Mouse (Mus musculus): ENCODE results near the gene Rxra. TPM values are rescaled to one million over a fixed set of nuclear protein-coding genes. Genes with fewer than 3 reads are reported as not detected.

The Rxra gene
- polyA plus RNA-seq (2015; fragmentation: Nextera tagmentation; extraction: Ambion mirVana) = 9.6 and 10.4 TPM in 2 replicates

GRCm38 (mm10) chr2:27676106-27676477 lies at the start of gene Rxra:
Rxra (plus strand) TSS chr2:27676440.
- Histone ChIP-seq H3K9ac (peak within 1 kb of the TSS; percentile 95), H3K36me3 (no peaks in the 10 kb centered on the region), H3K27me3 (peaks cover 28% of the 10 kb centered on the region), H3K27ac (peak within 1 kb of the TSS; percentile 97), H3K4me2 (peak within 1 kb of the TSS; percentile 91), H3K9me3 (replicated peaks) (no peaks in the 10 kb centered on the region), H3K4me1 (peaks cover 66% of the 10 kb centered on the region), H3K4me3 (replicated peaks) (peak within 1 kb of the TSS; percentile 91)
- ATAC-seq (replicated peaks; ENCODE audit: low FRiP score) = peak; percentile 63
- WGBS = 1% methylated on average over 16 of the region's 16 CpGs

- ATAC-seq (replicated peaks; ENCODE audit: low FRiP score) = no peak
- H3K9me3 ChIP-seq (replicated peaks) = no peaks in the 10 kb centered on the region
- H3K4me2 ChIP-seq = no peak overlapping the region
- WGBS = 36% methylated on average over 1 of the region's 1 CpGs
- no peak overlapping the region for H3K9ac ChIP-seq
- H3K4me1 ChIP-seq = peaks cover 12% of the 10 kb centered on the region; the same call in 1 of the 2 replicates
- H3K36me3 ChIP-seq = no peaks in the 10 kb centered on the region
- no peak overlapping the region for H3K4me3 ChIP-seq (replicated peaks)
- H3K27ac ChIP-seq = no peak overlapping the region
- no peaks in the 10 kb centered on the region for H3K27me3 ChIP-seq
These were observed 49.6 kb upstream of the Rxra start for GRCm38 (mm10) chr2:27626604-27627003.

GRCm38 (mm10) chr2:27630601-27631285 lies 45.5 kb upstream of the Rxra start:
- H3K27me3 ChIP-seq = no peaks in the 10 kb centered on the region
- no peak overlapping the region for H3K4me3 ChIP-seq (replicated peaks)
- no peaks in the 10 kb centered on the region for H3K36me3 ChIP-seq
- H3K27ac ChIP-seq = no peak overlapping the region
- H3K4me2 ChIP-seq = no peak overlapping the region
- H3K9ac ChIP-seq = no peak overlapping the region
- no peaks in the 10 kb centered on the region for H3K9me3 ChIP-seq (replicated peaks)
- ATAC-seq (replicated peaks; ENCODE audit: low FRiP score) = no peak
- peaks cover 23% of the 10 kb centered on the region for H3K4me1 ChIP-seq
- WGBS = 79% methylated on average over 3 of the region's 3 CpGs

GRCm38 (mm10) chr2:27633471-27633870 lies 42.8 kb upstream of the Rxra start:
- WGBS = 52% methylated on average over 2 of the region's 2 CpGs
- no peaks in the 10 kb centered on the region for H3K36me3 ChIP-seq
- H3K9me3 ChIP-seq (replicated peaks) = no peaks in the 10 kb centered on the region
- no peak overlapping the region for H3K4me2 ChIP-seq
- no peak overlapping the region for H3K9ac ChIP-seq
- H3K27ac ChIP-seq = no peak overlapping the region
- H3K4me1 ChIP-seq = peaks cover 16% of the 10 kb centered on the region
- no peak overlapping the region for H3K4me3 ChIP-seq (replicated peaks)
- ATAC-seq (replicated peaks; ENCODE audit: low FRiP score) = no peak
- no peaks in the 10 kb centered on the region; the same call in 1 of the 2 replicates for H3K27me3 ChIP-seq

GRCm38 (mm10) chr2:27634018-27634417 lies 42.2 kb upstream of the Rxra start:
- ATAC-seq (replicated peaks; ENCODE audit: low FRiP score) = no peak; the same call in 1 of the 2 replicates
- Histone ChIP-seq H3K9me3 (replicated peaks) (no peaks in the 10 kb centered on the region), H3K4me2 (no peak overlapping the region), H3K4me1 (peaks cover 16% of the 10 kb centered on the region), H3K36me3 (no peaks in the 10 kb centered on the region), H3K27ac (no peak overlapping the region), H3K4me3 (replicated peaks) (no peak overlapping the region), H3K9ac (no peak overlapping the region), H3K27me3 (no peaks in the 10 kb centered on the region; the same call in 1 of the 2 replicates)
- 16% methylated on average over 1 of the region's 1 CpGs for WGBS

- H3K4me2 ChIP-seq = no peak overlapping the region
- no peak overlapping the region for H3K4me3 ChIP-seq (replicated peaks)
- H3K36me3 ChIP-seq = no peaks in the 10 kb centered on the region
- H3K9me3 ChIP-seq (replicated peaks) = no peaks in the 10 kb centered on the region
- 76% methylated on average over 13 of the region's 13 CpGs for WGBS
- ATAC-seq (replicated peaks; ENCODE audit: low FRiP score) = no peak
- H3K9ac ChIP-seq = no peak overlapping the region
- H3K27ac ChIP-seq = no peak overlapping the region
- H3K4me1 ChIP-seq = peaks cover 16% of the 10 kb centered on the region
- H3K27me3 ChIP-seq = no peaks in the 10 kb centered on the region; the same call in 1 of the 2 replicates
These were observed 41.0 kb upstream of the Rxra start for GRCm38 (mm10) chr2:27635147-27635738.

GRCm38 (mm10) chr2:27636796-27637195 lies 39.4 kb upstream of the Rxra start:
- Histone ChIP-seq H3K9ac (no peak overlapping the region), H3K27me3 (no peaks in the 10 kb centered on the region; the same call in 1 of the 2 replicates), H3K36me3 (no peaks in the 10 kb centered on the region), H3K4me2 (no peak overlapping the region), H3K27ac (no peak overlapping the region), H3K9me3 (replicated peaks) (no peaks in the 10 kb centered on the region), H3K4me3 (replicated peaks) (no peak overlapping the region), H3K4me1 (peaks cover 16% of the 10 kb centered on the region)
- ATAC-seq (replicated peaks; ENCODE audit: low FRiP score) = no peak
- WGBS = 42% methylated on average over 1 of the region's 1 CpGs

- Histone ChIP-seq H3K27ac (no peak overlapping the region), H3K4me1 (peaks cover 16% of the 10 kb centered on the region), H3K27me3 (no peaks in the 10 kb centered on the region; the same call in 1 of the 2 replicates), H3K9ac (no peak overlapping the region), H3K4me3 (replicated peaks) (no peak overlapping the region), H3K9me3 (replicated peaks) (no peaks in the 10 kb centered on the region), H3K36me3 (no peaks in the 10 kb centered on the region), H3K4me2 (no peak overlapping the region)
- ATAC-seq (replicated peaks; ENCODE audit: low FRiP score) = no peak
- WGBS = 81% methylated on average over 8 of the region's 8 CpGs
These were observed 38.9 kb upstream of the Rxra start for GRCm38 (mm10) chr2:27637281-27637896.

GRCm38 (mm10) chr2:27639631-27640334 lies 36.5 kb upstream of the Rxra start:
- no peak for ATAC-seq (replicated peaks; ENCODE audit: low FRiP score)
- WGBS = 87% methylated on average over 5 of the region's 5 CpGs
- Histone ChIP-seq H3K27ac (no peak overlapping the region), H3K36me3 (no peaks in the 10 kb centered on the region), H3K27me3 (peaks cover 7% of the 10 kb centered on the region; the same call in 1 of the 2 replicates), H3K9me3 (replicated peaks) (no peaks in the 10 kb centered on the region), H3K4me3 (replicated peaks) (no peak overlapping the region), H3K4me2 (no peak overlapping the region), H3K9ac (no peak overlapping the region), H3K4me1 (peaks cover under 1% of the 10 kb centered on the region; the same call in 1 of the 2 replicates)

- Histone ChIP-seq H3K27me3 (peaks cover 7% of the 10 kb centered on the region; the same call in 1 of the 2 replicates), H3K9me3 (replicated peaks) (no peaks in the 10 kb centered on the region), H3K4me3 (replicated peaks) (no peak overlapping the region), H3K36me3 (no peaks in the 10 kb centered on the region), H3K9ac (no peak overlapping the region; the same call in 1 of the 2 replicates), H3K4me2 (no peak overlapping the region), H3K27ac (no peak overlapping the region), H3K4me1 (no peaks in the 10 kb centered on the region)
- no peak for ATAC-seq (replicated peaks; ENCODE audit: low FRiP score)
- 54% methylated on average over 3 of the region's 3 CpGs for WGBS
These were observed 35.2 kb upstream of the Rxra start for GRCm38 (mm10) chr2:27640900-27641479.

GRCm38 (mm10) chr2:27644547-27645120 lies 31.6 kb upstream of the Rxra start:
- Histone ChIP-seq H3K9me3 (replicated peaks) (no peaks in the 10 kb centered on the region), H3K27me3 (peaks cover 7% of the 10 kb centered on the region; the same call in 1 of the 2 replicates), H3K27ac (no peak overlapping the region), H3K4me2 (no peak overlapping the region), H3K4me3 (replicated peaks) (no peak overlapping the region), H3K4me1 (no peaks in the 10 kb centered on the region), H3K9ac (no peak overlapping the region), H3K36me3 (no peaks in the 10 kb centered on the region)
- ATAC-seq (replicated peaks; ENCODE audit: low FRiP score) = no peak
- 39% methylated on average over 5 of the region's 5 CpGs for WGBS
